Mouse (Mus musculus): ENCODE data around the gene Ttc28.

Ttc28 gene

DNA sequence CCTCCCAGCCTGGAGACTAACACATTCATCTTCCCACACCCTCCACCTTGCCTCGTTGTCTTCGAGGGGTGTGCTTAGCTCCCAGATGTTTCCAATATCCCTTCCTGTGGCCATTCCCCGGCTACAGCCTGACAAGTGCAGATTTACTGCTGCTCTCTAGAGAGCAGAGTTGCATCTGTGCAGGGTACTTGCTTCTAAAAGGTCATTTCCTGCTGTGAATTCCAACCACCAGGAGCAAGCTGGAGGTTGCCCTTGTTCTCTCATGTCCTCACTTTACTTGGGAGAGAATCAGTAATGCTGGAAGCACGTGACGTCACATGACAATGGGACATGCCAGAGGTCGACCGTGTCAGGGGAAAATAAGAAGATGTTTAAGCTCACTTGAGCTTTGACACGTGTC lies 131.7 kb downstream of the Ttc28 start:
- DNase-seq = no peak

DNA sequence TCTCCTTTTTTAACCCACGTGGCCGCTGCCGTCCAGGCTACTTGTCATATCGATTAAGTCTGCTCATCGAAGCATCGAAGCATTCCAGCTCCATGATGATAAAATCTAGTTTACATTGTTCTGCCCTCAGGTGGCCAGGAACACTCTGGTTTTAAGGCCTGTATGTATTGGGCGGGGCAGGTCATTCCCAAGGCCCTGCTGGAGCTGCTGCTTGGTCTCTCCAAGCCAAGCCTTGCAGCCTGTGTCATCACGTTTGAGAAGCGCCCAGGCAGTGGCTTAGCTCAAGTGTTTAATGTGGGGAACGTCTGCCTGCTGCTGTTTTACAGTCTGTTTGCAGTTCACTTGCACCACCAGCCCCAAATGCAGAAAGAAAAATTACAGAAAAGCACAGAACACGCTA lies 132.5 kb downstream of the Ttc28 start:
- DNase-seq = no peak

DNA sequence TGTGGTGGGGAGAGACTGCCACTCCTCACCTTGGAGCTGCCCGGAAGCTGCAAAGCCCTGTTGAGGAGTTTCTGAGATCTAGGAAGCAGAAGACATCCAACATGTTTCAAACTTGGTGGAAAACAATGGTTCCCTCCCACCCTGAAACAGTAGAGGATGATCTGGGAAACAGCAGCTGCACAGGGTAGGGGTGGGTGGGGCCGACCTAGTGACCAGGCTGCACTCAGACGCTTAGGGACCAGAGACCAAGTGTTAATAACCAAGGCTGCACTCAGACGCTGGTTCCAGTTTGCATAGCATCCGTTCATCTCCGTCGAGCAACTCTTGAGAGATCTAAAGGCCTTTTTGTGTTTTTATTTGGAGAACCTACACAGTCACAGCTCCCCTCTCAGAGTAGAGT lies 133.0 kb downstream of the Ttc28 start:
- DNase-seq = no peak

DNA sequence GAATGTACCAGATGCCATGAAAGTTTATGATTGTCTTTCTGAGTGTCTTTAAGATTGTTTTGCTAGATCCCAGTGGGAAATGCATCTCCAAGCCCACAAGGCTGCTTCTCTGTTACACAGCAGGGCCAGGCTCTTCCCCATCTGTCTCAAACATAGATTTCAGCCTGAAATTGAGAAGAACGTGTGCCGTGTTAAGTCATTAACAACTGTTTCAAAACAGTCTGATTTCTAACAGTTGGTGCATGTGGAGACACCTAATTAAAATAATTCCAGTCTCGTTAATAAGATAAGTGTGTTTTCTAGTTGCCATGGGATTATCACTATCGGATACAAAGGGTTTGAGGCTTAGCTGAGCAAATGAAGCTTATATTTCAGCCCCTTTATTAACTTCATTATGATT lies 135.4 kb downstream of the Ttc28 start:
- no peak for DNase-seq

DNA sequence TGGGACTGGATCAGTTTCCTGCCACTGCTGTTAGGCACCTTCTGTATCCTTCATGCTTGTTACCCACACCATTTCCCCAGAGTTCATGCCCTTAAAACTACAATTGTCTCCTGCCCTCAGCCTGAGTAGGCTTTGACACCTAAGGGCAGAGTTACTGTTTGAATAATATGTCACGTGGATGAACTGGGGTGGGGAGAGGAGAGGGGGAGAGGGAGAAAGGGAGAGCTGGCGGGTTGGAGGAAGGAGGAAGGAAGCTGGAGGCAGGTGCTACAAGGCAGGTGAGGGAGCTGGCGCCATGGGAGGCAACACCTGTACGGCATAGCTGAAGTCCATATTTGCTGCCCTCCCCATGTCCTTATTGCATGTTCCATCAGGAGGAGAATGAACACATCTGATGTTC lies 137.7 kb downstream of the Ttc28 start:
- no peak for DNase-seq

DNA sequence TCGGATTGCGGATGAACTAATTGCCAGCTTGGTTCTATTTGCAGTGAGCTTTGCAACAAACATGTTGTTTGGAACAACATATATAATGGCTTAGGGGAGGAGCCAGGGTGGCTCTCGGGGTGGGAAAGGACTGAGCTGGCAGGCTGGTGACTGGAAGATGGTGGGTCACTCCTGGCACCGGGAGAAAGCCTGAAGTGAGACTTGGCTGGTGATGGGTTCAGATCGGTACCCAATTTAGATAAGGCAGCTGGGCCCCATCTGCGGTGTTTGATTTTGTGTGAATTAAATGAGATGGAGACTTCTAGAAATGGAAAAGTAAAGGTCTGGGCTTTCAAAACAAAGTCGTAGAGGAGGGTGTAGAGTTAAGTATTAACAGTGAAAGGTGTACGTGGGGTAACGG lies 142.7 kb downstream of the Ttc28 start:
- no peak for DNase-seq

DNA sequence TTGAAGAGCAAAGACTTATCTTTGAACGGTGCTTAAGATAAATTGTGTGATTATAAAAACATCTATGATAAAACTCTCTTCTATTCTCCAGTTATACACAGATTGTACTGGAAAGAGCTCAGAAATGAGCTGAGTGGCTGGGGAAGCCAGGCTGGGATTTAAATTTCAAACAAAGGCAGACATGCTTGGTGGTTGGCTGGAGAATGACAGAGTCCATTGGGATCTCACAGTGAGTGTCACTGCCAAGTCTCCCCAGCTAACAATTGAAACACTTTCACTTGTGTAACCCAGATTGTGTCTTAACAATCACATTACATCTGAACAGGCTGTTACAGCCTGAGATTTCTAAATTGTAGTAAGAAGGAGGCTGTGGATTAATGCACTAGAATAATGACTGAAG lies 143.3 kb downstream of the Ttc28 start:
- DNase-seq = no peak

DNA sequence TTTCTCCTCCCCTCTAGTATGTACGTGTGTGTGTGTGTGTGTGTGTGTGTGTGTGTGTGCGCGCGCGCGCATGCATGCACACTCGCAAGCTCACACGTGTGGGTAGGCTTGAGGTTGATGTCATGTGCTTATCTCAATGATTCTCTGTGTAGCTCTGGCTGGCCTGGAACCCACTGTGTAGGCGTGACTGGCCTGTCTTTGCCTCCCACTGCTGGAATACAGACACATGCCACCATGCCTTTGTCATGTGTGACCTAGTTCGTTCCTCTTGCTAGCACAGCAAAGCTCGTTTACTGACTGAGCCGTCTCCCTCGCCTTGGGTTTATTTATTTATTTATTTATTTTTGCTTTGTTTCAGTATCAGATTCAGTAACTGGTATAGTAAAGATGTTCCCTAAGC lies 145.0 kb downstream of the Ttc28 start:
- no peak for DNase-seq

DNA sequence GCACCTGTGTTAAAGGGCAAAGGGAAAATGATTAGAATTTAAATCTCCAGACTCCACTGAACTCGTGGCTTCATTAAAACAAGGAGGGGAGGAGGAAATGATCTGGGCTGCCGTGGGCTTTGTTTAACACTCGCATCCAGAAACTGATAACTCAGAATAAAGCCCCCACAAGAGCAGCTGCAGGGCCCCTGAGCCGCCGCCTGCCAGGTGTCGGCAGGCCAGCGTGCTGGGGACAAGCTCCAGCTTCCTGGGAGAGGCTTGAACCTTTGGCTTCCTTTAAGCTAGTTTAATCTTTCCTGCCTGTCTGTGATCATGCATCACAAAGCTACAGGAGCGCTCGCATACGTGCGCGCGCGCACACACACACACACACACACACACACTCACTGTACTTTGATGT lies 145.9 kb downstream of the Ttc28 start:
- no peak for DNase-seq

GRCm38 (mm10) chr5:111026209-111026608 lies 146.6 kb downstream of the Ttc28 start:
- DNase-seq = no peak

- no peak for DNase-seq
Observed at GRCm38 (mm10) chr5:111028340-111028739, 148.7 kb downstream of the Ttc28 start.

DNA sequence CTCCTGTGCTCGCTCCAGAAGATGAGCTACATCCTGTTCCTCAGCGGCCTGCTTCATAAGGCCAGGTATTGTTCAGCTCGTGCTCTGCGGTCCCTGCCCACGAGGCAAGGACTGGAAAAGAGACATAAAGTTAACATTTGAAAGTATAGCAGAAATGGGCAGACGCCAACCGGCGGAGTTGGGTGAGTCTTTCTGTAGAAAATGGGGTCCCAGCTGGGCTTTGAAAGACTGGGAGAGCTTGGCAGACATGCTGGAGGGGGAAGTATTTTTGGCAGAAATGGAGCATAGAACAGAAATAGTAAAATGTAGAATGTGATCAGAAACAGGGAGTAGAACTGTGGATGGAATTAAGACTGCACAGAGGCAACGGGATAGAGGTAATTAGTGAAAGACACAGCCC lies 149.3 kb downstream of the Ttc28 start:
- DNase-seq = peak; percentile 61

DNA sequence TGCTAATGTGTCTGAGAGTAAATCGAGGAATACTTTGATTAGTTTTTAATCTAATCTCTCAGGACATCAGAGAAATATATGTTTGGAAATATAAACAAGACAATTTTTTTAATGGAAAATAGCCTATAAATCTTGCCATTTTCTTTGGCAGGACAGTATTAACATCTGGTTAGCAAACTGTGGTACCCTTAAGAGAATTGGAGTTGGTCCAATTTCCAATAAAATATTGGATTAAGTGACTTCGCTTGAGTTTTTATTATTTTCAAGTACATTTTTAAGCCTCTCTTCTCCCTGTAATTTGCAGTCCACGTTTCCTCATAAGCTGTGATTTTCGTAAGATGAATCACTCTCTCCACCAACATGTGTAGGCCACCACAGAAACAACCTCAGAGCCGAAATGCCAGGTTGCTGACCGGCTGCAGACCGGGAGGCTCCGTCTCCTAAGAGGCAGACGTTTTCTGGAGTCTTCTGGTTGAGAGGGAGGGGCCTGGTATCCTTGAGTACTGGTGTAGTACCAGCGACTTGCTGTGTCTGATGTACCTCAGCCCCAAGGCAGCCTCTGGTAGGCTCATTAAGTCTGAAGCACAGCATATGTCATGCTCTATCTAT lies 153.2 kb downstream of the Ttc28 start:
- no peak for DNase-seq

GRCm38 (mm10) chr5:111033489-111033888 lies 153.9 kb downstream of the Ttc28 start:
- DNase-seq = no peak

DNA sequence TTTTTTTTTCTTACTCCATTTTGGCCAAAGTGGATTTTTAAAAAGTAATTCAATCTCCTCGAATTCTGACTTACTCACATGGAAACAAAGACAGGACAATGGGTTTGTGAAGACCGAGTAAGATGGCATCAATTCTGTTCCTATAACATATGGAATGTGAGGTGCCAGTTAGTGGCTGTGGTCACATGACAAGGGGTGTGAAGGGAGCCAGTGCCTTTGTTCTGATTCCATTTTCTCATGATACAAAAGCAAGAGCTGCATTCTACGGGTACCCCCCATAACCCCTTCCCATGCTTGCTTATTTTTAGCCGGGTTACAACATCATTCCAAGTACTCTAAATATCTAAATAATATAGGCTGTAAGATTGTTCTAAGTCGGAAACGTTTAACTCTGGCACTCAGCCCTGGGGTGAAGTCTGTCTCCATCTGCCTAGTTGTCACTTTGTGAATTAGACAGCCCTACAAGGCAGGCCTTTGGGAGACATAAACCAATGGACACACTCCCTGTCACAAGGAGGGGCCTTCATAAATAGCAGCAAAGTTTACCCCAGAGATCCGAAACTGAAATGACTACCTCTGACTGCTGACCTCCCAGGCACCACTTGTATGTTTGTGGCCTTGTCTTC lies 157.6 kb downstream of the Ttc28 start:
- DNase-seq = no peak

DNA sequence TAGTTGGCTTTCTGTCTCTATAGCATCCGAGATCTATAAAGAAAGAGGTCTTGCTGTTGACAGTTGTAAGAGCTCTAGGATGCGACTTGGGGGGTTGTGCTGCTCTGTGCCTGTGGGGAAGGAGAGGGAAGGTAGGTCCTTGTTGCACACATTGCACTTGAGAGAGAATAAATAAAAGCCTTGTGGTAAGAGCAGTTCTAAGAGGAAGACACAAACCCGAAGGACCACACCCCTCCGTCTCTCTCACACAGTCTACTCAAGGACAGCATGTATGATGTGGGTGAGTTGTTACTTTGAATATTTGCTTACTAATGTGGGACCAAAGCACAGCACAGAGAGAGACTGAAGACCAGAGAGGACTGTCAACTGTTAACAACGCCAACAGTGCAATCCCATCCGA lies 160.2 kb downstream of the Ttc28 start:
- no peak for DNase-seq

GRCm38 (mm10) chr5:111041952-111042351 lies 162.3 kb downstream of the Ttc28 start:
- no peak for DNase-seq

DNA sequence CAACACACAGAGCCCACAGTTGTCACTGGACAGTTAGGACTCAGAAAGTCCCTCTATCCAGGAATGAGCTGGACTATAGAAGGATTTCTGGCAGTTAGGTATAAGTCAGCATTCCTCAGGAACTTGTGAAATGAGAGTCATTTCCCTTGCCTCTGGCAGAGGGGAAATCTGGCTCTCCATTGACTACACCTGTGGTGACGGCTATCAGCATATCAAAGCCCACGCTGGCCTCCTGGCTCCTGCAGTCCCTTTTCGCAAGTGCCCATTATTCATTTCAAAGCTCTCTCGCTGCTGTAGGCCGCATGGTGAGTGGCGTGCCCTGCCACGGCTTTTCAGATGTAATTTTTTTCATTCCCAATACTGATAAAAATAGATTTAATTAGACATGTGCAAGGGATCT lies 164.6 kb downstream of the Ttc28 start:
- no peak for DNase-seq

GRCm38 (mm10) chr5:111046359-111046758 lies 166.8 kb downstream of the Ttc28 start:
- DNase-seq = no peak

GRCm38 (mm10) chr5:111046841-111047476 lies 167.4 kb downstream of the Ttc28 start:
- no peak for DNase-seq

- no peak for DNase-seq
Observed at GRCm38 (mm10) chr5:111048036-111048435, 168.4 kb downstream of the Ttc28 start.

GRCm38 (mm10) chr5:111049584-111049983 lies 170.0 kb downstream of the Ttc28 start:
- DNase-seq = no peak

GRCm38 (mm10) chr5:111050135-111050534 lies 170.5 kb downstream of the Ttc28 start:
- no peak for DNase-seq

- no peak for DNase-seq
Observed at GRCm38 (mm10) chr5:111054380-111054779, 174.8 kb downstream of the Ttc28 start.
